Mouse (Mus musculus) stomach, postnatal 0 days (tissue): ENCODE measurements around the gene Lyrm9.

Experiments
- CTCF ChIP-seq: IDR thresholded peaks from 2 replicates; pipeline ENCODE4 v1.5.1; 2016; ENCODE audit warnings: antibody characterized with exemption, low read depth, mild to moderate bottlenecking, moderate library complexity
- EP300 ChIP-seq: optimal IDR thresholded peaks from 2 replicates; pipeline ENCODE3; 2016; ENCODE audit warnings: antibody characterized with exemption

DNA sequence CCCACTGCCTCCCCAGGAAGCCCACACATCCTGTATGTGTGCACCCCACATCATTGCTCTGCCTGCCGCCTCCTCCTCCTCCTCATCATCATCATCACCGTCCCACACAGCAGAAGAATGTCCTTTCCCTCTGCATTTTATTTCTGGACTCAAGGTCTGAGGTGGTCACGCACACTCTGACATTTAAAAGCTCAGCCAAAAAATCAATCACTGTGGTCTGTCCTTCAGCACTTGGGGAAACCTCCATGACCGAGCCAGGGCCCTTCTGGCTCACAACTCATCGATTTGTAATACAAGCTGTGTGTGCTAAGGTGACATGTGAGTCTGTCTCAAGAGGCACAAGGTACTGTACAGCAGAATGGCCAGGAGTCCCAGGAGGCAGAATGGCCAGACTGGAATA, 44.1 kb upstream of the Lyrm9 start:
- TF ChIP-seq EP300 (no peak), CTCF (no peak)
